Mouse (Mus musculus) ovary, postnatal 10 days (tissue): ENCODE measurements around the gene Tsc22d4.

Source experiments
- DNase-seq: peaks from one replicate; pipeline ENCODE4 v3.0.0; 2022; ENCODE audit warnings: low spot score

The Tsc22d4 gene

DNA sequence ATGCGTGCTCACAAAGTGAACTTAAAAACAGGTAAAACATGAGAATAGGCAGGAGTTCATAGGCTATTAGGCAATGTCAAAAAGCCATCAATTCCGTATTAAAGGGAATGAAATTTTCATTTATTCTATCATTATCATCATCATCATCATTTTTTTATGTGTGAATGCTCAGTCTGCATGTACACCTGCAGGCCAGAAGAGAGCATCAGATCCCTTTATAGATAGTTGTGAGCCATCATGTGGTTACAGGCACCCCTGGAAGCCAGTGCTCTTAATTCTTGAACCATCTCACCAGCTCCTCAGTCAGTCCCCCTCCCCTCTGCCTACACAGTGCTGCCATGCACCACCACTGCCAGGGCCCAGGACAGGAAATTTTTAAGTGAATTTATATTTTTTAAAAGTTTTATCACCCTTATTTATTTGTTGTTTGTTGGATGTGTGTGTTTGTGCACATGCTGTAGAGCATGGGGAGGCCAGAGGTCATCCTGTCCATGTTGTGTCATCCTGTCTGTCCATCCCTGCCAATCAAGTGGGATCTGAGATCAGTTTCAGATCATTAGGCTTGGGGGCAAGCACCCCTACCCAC is 43.5 kb downstream of the Tsc22d4 start:
- no peak for DNase-seq

DNA sequence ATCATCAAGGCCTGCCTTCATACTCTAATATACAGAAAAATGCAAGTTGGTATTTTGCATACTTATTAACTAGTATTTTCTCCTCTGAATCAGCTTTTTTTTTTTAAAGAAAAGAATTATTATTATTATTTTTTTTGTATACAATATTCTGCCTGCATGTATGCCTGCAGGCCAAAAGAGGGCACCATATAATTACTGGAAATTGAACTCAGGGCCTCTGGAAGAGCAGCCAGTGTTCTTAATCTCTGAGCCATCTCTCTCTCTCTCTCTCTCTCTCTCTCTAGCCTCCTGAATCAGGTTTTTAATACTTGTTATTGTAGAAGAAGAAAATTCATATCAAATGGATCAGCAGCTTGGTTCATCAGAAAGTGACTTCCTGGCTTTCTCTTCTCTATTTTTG is 46.0 kb downstream of the Tsc22d4 start:
- no peak for DNase-seq

DNA sequence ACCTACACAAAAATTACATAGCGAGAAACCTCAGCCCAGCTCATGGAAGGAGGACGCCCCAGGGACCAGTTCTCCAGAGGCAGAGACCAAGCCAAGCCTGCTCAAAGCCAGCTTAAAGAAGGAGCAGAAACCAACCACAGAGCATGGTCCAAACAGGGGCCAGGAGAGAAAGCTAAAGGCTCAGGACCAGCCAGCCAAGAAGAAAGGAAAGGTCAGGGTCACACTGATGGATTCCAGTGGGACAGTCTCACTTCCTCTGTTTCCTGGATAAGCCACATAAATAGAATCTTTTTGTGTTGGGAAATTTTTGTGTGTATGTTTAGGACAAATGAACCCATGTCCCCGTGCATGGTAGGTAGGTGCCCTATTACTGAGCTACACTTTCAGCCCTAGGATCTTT is 51.1 kb downstream of the Tsc22d4 start:
- no peak for DNase-seq

DNA sequence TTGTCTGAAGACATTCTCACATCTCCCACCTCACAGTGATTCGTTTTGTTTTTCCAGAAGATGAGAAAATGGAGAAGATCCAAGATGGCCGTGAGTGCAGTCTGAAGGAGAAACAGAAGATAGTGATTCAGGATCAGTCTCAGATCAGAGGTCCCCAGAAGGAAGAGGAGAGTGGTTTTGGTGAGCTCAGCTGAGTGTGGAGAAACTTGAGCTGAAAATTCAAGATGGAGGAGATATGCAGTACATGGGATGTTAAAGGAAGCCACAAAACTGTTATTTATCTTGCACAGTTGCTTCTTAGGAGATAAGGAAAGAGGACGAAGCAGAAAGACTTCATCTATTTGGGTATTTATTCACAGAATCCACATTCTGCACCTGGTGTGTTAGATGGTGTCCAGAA is 55.4 kb downstream of the Tsc22d4 start:
- DNase-seq, result no peak

DNA sequence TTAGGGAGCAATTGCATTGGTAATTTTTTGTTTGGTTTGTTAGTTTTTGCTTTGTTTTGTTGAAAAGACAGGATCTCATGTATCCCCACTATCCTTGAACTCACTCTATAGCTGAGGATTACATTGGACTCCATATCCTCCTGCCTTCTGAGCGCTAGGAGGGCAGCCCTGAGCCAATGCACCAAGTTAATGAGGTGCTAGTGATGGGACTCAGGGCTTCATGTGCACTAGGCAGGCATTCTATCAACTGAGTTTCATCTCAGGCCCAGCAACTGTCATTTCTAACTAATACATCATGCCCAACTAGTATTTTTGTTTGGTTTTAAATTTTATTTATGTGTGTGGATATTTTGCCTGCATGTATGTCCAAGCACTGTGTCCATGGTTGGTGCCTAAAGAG is 60.6 kb downstream of the Tsc22d4 start:
- no peak for DNase-seq

DNA sequence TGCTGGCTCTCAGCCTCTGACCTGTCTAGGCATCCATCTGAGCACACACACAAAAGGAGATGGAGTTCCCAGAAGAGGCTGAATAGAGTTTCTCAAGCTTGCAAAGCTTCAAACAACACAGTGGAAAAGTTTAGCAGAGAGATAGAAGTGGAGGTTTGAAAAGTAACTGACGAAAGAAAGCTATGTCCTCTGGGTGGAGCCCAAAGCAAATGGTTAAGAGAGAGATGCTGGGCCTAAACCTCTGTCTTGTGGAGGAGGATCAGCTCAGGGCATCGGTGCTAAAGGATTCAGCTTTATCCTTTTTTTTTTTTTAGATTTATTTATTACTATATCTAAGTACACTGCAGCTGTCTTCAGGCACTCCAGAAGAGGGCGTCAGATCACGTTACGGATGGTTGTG is 62.8 kb downstream of the Tsc22d4 start:
- no peak for DNase-seq

DNA sequence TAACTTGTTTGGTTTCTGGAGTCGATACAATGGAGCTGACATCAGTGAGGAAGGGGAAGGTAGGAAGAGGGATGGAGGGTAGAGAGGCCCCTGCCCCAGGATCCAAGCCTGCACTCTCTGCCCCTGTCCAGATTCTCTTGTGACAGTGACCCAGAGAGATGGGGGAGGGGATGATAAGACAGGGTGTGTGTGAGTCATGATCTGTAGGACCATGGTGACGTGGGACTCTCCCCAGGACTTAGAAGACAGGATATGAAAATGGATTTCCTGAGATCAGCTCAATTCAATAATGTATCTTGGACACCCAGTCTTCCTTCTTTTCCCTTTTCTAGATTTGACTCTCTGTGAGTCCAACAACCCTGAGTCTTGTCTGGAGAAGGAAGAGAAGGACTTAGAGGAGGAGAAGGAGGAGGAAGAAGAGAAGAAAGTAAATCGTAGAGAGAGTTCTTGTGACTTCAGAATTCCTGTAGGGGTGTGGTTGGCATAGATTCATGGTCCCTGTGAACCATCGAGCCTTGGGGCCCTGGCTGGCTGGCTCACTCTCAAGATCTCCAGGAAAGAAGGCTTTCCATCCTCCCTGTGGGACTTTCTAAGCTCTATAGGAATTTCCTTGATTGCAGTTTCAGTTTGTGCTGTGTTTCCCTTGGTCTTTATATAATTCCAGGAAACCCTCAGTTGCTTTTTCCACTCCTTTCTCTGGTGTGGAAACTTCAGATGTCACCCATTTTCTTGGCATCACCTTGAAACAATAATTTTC is 72.1 kb downstream of the Tsc22d4 start:
- no peak for DNase-seq
